ENCODE assay signal across 13 mouse cellular contexts in genomic region chr1:151040290-151040689, GRCm38 (mm10). TPM values are rescaled to one million over a fixed set of nuclear protein-coding genes. Genes with fewer than 3 reads are reported as not detected.
DNase-seq lines count a peak whose midpoint lies in the region; ATAC-seq and TF ChIP-seq lines count a peak whose summit lies in the region.
"Had no signal": no experiment of that assay in that cellular context is flagged by ENCODE, and none has a peak within 500 bp of the region (broad histone marks: within the 10 kb centered on the region; RNA-seq: fewer than 3 reads in every experiment).

No protein-coding gene starts in this region.

- 0 out of 2 replicates have a peak, but pooled peaks cover 6% of the 10 kb centered on the region for H3K4me1 ChIP-seq in heart, postnatal 0 days (ENCODE audit: control insufficient read depth, insufficient read depth)
- H3K4me1 ChIP-seq in lung, embryonic 16.5 days (replicated peaks; ENCODE audit: control insufficient read depth, insufficient read depth, low read length): peaks cover 14% of the 10 kb centered on the region
- peaks cover 17% of the 10 kb centered on the region for H3K4me1 ChIP-seq in liver, embryonic 12.5 days
- H3K4me1 ChIP-seq in small intestine, adult 2 months (ENCODE audit: control insufficient read depth, insufficient read depth, insufficient read length, low read length): no peaks in the 10 kb centered on the region
- H3K4me1 ChIP-seq: midbrain, embryonic 12.5 days had no signal

- no peak for DNase-seq in heart, postnatal 0 days (ENCODE audit: low spot score)
- DNase-seq in heart, adult 9 months (ENCODE audit: low spot score in 2 of 2): no peak
- DNase-seq in lung, postnatal 14 days: no peak
- no peak for DNase-seq in cerebellum, adult 8-10 months
- DNase-seq: cerebellum, postnatal 14 days; gastrocnemius, postnatal 10 days had no signal

- no peak for ATAC-seq in heart, postnatal 0 days (ENCODE audit: insufficient read depth, low read depth)
- no peak for ATAC-seq in lung, embryonic 16.5 days (ENCODE audit: low read depth)
- ATAC-seq in liver, embryonic 12.5 days: no peak
- ATAC-seq: forebrain, embryonic 13.5 days; Patski had no signal

- WGBS in heart, postnatal 0 days: 62% methylated on average over 7 of the region's 7 CpGs
- 46% methylated on average over 7 of the region's 7 CpGs for WGBS in lung, embryonic 16.5 days
- 18% methylated on average over 7 of the region's 7 CpGs for WGBS in liver, embryonic 12.5 days (ENCODE audit: insufficient replicate concordance)
- WGBS in small intestine, adult 2 months: 59% methylated on average over 7 of the region's 7 CpGs

- no peak for TF ChIP-seq CTCF in heart, postnatal 0 days (IDR thresholded peaks at IDR 0.05; ENCODE audit: low read depth)
- TF ChIP-seq CTCF in small intestine, adult 2 months (IDR thresholded peaks at IDR 0.05; ENCODE audit: extremely low read depth, insufficient read length, insufficient replicate concordance, low read depth, low read length): no peak

- TF ChIP-seq EP300 in heart, postnatal 0 days (IDR thresholded peaks at IDR 0.05; ENCODE audit: low read depth): no peak

- H3K36me3 ChIP-seq in heart, postnatal 0 days (replicated peaks; ENCODE audit: control insufficient read depth, insufficient read depth, low read length): no peaks in the 10 kb centered on the region
- no peaks in the 10 kb centered on the region for H3K36me3 ChIP-seq in lung, embryonic 16.5 days (ENCODE audit: control insufficient read depth, insufficient read depth, low read length)
- H3K36me3 ChIP-seq in liver, embryonic 12.5 days: no peaks in the 10 kb centered on the region
- H3K36me3 ChIP-seq in small intestine, adult 2 months (ENCODE audit: control insufficient read depth, insufficient read depth, low read length): no peaks in the 10 kb centered on the region
- H3K36me3 ChIP-seq: limb, embryonic 10.5 days; midbrain, embryonic 12.5 days had no signal

- no peak overlapping the region for H3K4me3 ChIP-seq in heart, postnatal 0 days (ENCODE audit: low read depth, low read length)
- H3K4me3 ChIP-seq in lung, embryonic 16.5 days (ENCODE audit: low read length): no peak overlapping the region
- peak overlapping the region; percentile 12; the same call in 1 of the 2 replicates for H3K4me3 ChIP-seq in liver, embryonic 12.5 days
- no peak overlapping the region for H3K4me3 ChIP-seq in small intestine, adult 2 months (ENCODE audit: low read depth, low read length)
- H3K4me3 ChIP-seq: forebrain, embryonic 13.5 days; limb, embryonic 10.5 days; midbrain, embryonic 12.5 days had no signal

- 0 out of 2 replicates have a peak overlapping the region, but pooled peaks have one; percentile 26 for H3K4me2 ChIP-seq in heart, postnatal 0 days (ENCODE audit: low read depth, low read length)
- peak overlapping the region; percentile 43 for H3K4me2 ChIP-seq in lung, embryonic 16.5 days (ENCODE audit: low read depth, low read length)
- peak overlapping the region; percentile 51 for H3K4me2 ChIP-seq in liver, embryonic 12.5 days
- H3K4me2 ChIP-seq: forebrain, embryonic 13.5 days; midbrain, embryonic 12.5 days had no signal

- H3K27ac ChIP-seq in heart, postnatal 0 days (ENCODE audit: low read depth): peak overlapping the region; percentile 43; the same call in 1 of the 2 replicates
- H3K27ac ChIP-seq in lung, embryonic 16.5 days (ENCODE audit: low read length): peak overlapping the region; percentile 81
- no peak overlapping the region for H3K27ac ChIP-seq in liver, embryonic 12.5 days
- H3K27ac ChIP-seq in small intestine, adult 2 months (ENCODE audit: insufficient read depth, low read depth, low read length): peak overlapping the region; percentile 3
- H3K27ac ChIP-seq: forebrain, embryonic 13.5 days; limb, embryonic 10.5 days; midbrain, embryonic 12.5 days had no signal

- no peak overlapping the region for H3K9ac ChIP-seq in heart, postnatal 0 days (replicated peaks; ENCODE audit: low read depth, low read length)
- H3K9ac ChIP-seq in lung, embryonic 16.5 days (ENCODE audit: low read length): no peak overlapping the region
- H3K9ac ChIP-seq in liver, embryonic 12.5 days: no peak overlapping the region
- H3K9ac ChIP-seq: forebrain, embryonic 13.5 days; midbrain, embryonic 12.5 days had no signal

- H3K9me3 ChIP-seq in heart, postnatal 0 days (replicated peaks; ENCODE audit: control insufficient read depth, low read length): no peaks in the 10 kb centered on the region
- no peaks in the 10 kb centered on the region for H3K9me3 ChIP-seq in lung, embryonic 16.5 days (ENCODE audit: control insufficient read depth, low read length)
- H3K9me3 ChIP-seq in liver, embryonic 12.5 days (replicated peaks): no peaks in the 10 kb centered on the region
- H3K9me3 ChIP-seq: forebrain, embryonic 13.5 days; limb, embryonic 10.5 days; midbrain, embryonic 12.5 days had no signal

- TF ChIP-seq POLR2A in small intestine, adult 2 months (IDR thresholded peaks at IDR 0.05; ENCODE audit: low read depth, low read length): no peak

- H3K27me3 ChIP-seq in heart, postnatal 0 days (ENCODE audit: control insufficient read depth, insufficient read depth, low read length): no peaks in the 10 kb centered on the region
- no peaks in the 10 kb centered on the region for H3K27me3 ChIP-seq in lung, embryonic 16.5 days (ENCODE audit: control insufficient read depth, insufficient read depth, low read depth, low read length)
- H3K27me3 ChIP-seq in liver, embryonic 12.5 days (replicated peaks): no peaks in the 10 kb centered on the region; the same call in 1 of the 2 replicates
- no peaks in the 10 kb centered on the region for H3K27me3 ChIP-seq in small intestine, adult 2 months (ENCODE audit: control insufficient read depth, insufficient read depth, low read length)
- H3K27me3 ChIP-seq: forebrain, embryonic 13.5 days; midbrain, embryonic 12.5 days; Patski had no signal

RNA-seq across cellular contexts. Expression of gene Hmcn1, which starts 47.1 kb away (rescaled TPM):
- total RNA-seq in heart, postnatal 0 days (2014; rRNA removed; ENCODE audit: low replicate concordance): 51.0 and 59.2 TPM in 2 replicates
- polyA plus RNA-seq in heart, postnatal 0 days (2015; fragmentation: Nextera tagmentation; extraction: Ambion mirVana): 18.3 and 18.9 TPM in 2 replicates
- 11.7 and 12.0 TPM in 2 replicates for polyA plus RNA-seq in lung, embryonic 16.5 days (2015; fragmentation: Nextera tagmentation; extraction: Ambion mirVana)
- polyA plus RNA-seq in liver, embryonic 12.5 days (2016; fragmentation: Nextera tagmentation; extraction: Ambion mirVana): 4.8 and 5.3 TPM in 2 replicates
- polyA plus RNA-seq in small intestine, adult 2 months (2012; rRNA removed): 1.9 and 2.6 TPM in 2 replicates
